Mouse (Mus musculus) G1E (cell line): ENCODE measurements at regions not wholly inside any gene's neighbourhood (a gene's known extent, or its start where the extent isn't known, plus 50 kb on each side); places are given as distances from the start of the nearest gene placed in this dataset.

Experiments
- CTCF ChIP-seq: IDR thresholded peaks from 2 replicates; pipeline ENCODE4 v1.5.1; 2012; ENCODE audit warnings: low read depth, low read length, inconsistent platforms, mixed read lengths
- GATA1 ChIP-seq: IDR thresholded peaks from 2 replicates; pipeline ENCODE4 v1.6.1; 2012; ENCODE audit warnings: borderline replicate concordance, low read length, inconsistent platforms, mixed read lengths
- GATA2 ChIP-seq: IDR thresholded peaks from 2 replicates; pipeline ENCODE4 v1.6.1; 2012; ENCODE audit warnings: low read depth, low read length, inconsistent platforms, borderline replicate concordance
- POLR2AphosphoS5 ChIP-seq: IDR thresholded peaks from 2 replicates; pipeline ENCODE4 v1.6.1; 2012; ENCODE audit warnings: low read depth, low read length, inconsistent platforms; ENCODE audit not compliant: insufficient replicate concordance
- TAL1 ChIP-seq: conservative IDR thresholded peaks from 2 replicates; pipeline ENCODE4 v1.6.1; 2012; ENCODE audit warnings: low read depth, low read length, inconsistent platforms, mixed read lengths

DNA sequence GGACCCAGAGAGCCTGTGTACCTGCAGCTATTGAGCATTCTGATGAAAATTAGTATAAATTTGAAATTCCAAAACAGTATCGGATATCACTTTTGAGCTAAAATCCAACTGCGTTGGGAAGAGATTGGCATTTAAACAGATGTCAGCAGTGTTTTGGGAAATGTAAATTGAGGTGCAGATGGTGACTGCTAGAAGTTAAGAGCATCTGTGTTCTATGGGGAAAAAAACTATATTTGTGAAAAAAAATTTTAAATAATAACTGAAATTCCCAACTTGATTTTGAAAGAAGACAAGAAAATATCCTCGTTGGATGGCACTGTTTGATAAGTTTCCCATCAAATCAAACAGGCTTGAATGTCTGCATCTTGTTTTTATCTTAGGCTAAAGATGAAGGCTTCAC lies 286.9 kb upstream of the G2e3 start:
- no peak for TF ChIP-seq CTCF
- TF ChIP-seq TAL1, result no peak
- TF ChIP-seq GATA1, result no peak
- no peak for TF ChIP-seq POLR2AphosphoS5
- TF ChIP-seq GATA2, result no peak
